Mouse (Mus musculus) megakaryocyte, embryonic 14.5 days (primary cell): ENCODE measurements around the gene Ubxn11.

Source experiments
- FLI1 ChIP-seq: IDR thresholded peaks from 2 replicates; pipeline ENCODE4 v1.6.1; 2012; ENCODE audit warnings: low read length, inconsistent platforms, mixed read lengths
- GATA1 ChIP-seq: IDR thresholded peaks from 3 replicates; pipeline ENCODE4 v1.6.1; 2012; ENCODE audit warnings: mixed read lengths, low read length, inconsistent platforms, borderline replicate concordance

DNA sequence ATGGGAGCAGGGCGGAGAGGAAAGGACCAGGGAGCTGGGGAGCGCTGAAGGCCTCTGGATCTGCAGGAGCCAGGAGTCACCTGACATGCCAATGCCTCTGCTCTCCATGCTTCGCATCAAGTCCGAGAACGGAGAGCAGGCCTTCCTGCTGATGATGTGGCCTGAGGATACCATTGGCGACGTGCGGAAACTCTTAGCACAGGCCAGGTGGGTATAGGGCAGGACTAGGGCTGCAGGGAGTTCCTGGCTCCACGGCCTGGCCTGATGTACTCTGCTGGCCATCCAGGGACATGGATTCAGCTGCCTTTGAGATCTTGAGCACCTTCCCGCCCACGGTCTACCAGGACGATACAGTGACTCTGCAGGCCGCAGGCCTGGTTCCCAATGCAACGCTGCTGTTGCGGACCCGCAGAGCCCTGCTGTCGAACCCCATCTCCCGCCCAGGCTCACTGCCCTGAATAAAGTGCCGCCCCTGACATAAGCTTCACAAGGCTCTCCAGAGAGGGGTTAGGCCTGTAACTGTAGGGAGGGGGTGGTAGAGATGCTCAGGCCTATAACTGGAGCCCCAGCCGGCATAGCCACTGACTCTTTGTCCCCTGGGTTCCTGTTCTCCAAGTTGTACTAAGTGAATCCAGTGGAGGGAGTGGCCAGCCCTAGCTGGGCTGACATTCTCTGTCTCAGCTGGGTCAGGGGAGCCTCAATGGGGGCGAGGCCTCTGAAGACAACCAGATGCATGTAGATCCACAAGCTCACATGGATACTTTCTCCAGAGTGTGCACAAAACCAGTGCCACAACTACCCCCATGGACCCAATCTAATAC is 24.1 kb downstream of the Ubxn11 start:
- TF ChIP-seq FLI1 = no peak
- TF ChIP-seq GATA1 = no peak
